Mouse (Mus musculus): ENCODE measurements around the gene Pcyt1b. TPM values are rescaled to one million over a fixed set of nuclear protein-coding genes. Genes with fewer than 3 reads are reported as not detected.

Gene Pcyt1b
- 31.4 and 32.4 TPM in 2 replicates for polyA plus RNA-seq (2012; rRNA removed)

GRCm38 (mm10) chrX:93654218-93655002, at the start of gene Pcyt1b:
Pcyt1b (plus strand) TSS chrX:93654863.

GRCm38 (mm10) chrX:93631657-93632449, 22.8 kb upstream of the Pcyt1b start, which contains the start of gene Pola1:
Pola1 (minus strand) TSS chrX:93632155.

Other genes starting within 250 kb of the Pcyt1b start
- gene Pola1, start 22.7 kb upstream of the Pcyt1b start, polyA plus RNA-seq (2012; rRNA removed): 3.8 and 4.1 TPM in 2 replicates
- 12.5 and 13.6 TPM in 2 replicates for gene Pdk3, start 177.3 kb downstream of the Pcyt1b start, polyA plus RNA-seq (2012; rRNA removed)

Data from central nervous system, embryonic 18 days (tissue).